In the genomic region with DNA sequence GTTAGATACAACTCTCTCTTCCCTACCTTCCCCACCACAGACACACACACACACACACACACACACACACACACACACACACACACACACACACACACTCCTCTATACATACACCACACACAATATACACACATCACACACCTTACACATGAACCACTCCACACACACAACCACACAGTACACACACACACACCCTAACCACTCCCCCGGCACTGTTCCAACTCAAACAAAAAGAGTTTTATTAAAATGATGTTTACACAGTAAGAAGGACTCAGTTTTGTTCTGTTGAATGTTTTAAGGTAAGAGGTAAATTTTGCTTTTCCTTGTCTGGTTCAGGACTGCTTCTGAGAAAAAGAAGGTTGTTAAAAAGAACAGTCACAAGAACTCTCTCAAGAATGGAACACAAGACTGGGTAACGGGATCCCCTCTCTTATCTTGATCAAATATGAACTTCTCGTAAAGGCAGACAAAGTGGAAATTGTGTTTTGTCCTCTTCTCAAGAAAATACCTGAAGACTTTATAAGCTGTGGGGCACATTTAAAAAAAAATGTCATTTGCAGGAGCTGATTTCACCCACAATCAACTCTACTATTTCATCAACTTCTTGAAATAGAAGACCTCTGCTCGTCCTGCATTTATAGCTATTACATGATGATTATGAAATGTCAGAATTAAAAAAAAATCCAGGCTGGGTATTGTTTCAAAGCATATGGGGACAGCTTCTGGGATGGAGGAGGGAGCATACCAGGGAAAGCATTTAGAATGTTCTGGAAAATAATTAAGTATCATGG, we compare ENCODE assay signal across 14 mouse cellular contexts. TPM values are rescaled to one million over a fixed set of nuclear protein-coding genes. Genes with fewer than 3 reads are reported as not detected.
A peak's percentile ranks its signal among the peaks of the same experiment; 100 is the strongest.
DNase-seq lines count a peak whose midpoint lies in the region; ATAC-seq and TF ChIP-seq lines count a peak whose summit lies in the region.
"Had no signal": no experiment of that assay in that cellular context is flagged by ENCODE, and none has a peak within 500 bp of the region (broad histone marks: within the 10 kb centered on the region; RNA-seq: fewer than 3 reads in every experiment).

No protein-coding gene starts in this region.

- no peak for TF ChIP-seq POLR2A in myocyte (IDR thresholded peaks at IDR 0.05; ENCODE audit: insufficient read length, low read depth)

- DNase-seq in kidney, postnatal 0 days (ENCODE audit: low spot score), result no peak
- no peak for DNase-seq in kidney, adult 8-10 months
- no peak for DNase-seq in cerebellum, postnatal 4 days (ENCODE audit: low spot score in 2 of 2)
- DNase-seq: cerebellum, postnatal 10 days; forebrain, postnatal 0 days; right cerebral cortex, postnatal 14 days had no signal

- no peaks in the 10 kb centered on the region for H3K27me3 ChIP-seq in kidney, postnatal 0 days (ENCODE audit: insufficient read depth, low read length)
- H3K27me3 ChIP-seq in myocyte (ENCODE audit: control insufficient read depth, insufficient read depth, insufficient read length), result no peaks in the 10 kb centered on the region
- no peaks in the 10 kb centered on the region for H3K27me3 ChIP-seq in midbrain, embryonic 13.5 days
- H3K27me3 ChIP-seq: embryonic facial prominence, embryonic 13.5 days; limb, embryonic 13.5 days; neural tube, embryonic 15.5 days had no signal

- H3K36me3 ChIP-seq in kidney, postnatal 0 days (ENCODE audit: insufficient read depth, low read length), result peaks cover 4% of the 10 kb centered on the region; the same call in 1 of the 2 replicates
- peaks cover 2% of the 10 kb centered on the region for H3K36me3 ChIP-seq in myocyte (ENCODE audit: control insufficient read depth, insufficient read depth)
- H3K36me3 ChIP-seq in midbrain, embryonic 13.5 days, result peaks cover 4% of the 10 kb centered on the region

- H3K27ac ChIP-seq in kidney, postnatal 0 days, result peak overlapping the region; percentile 78
- H3K27ac ChIP-seq in midbrain, embryonic 13.5 days, result no peak overlapping the region
- H3K27ac ChIP-seq: neural tube, embryonic 15.5 days had no signal

- WGBS in kidney, postnatal 0 days, result 61% methylated on average over 4 of the region's 4 CpGs
- WGBS in midbrain, embryonic 13.5 days, result 85% methylated on average over 4 of the region's 4 CpGs

- peaks cover 5% of the 10 kb centered on the region; the same call in 1 of the 2 replicates for H3K4me1 ChIP-seq in kidney, postnatal 0 days (replicated peaks; ENCODE audit: insufficient read depth, low read length)
- H3K4me1 ChIP-seq in midbrain, embryonic 13.5 days (replicated peaks), result peaks cover 15% of the 10 kb centered on the region

- H3K4me2 ChIP-seq in kidney, postnatal 0 days (ENCODE audit: low read length), result no peak overlapping the region
- peak overlapping the region; percentile 72 for H3K4me2 ChIP-seq in myocyte (ENCODE audit: low read depth)
- no peak overlapping the region for H3K4me2 ChIP-seq in midbrain, embryonic 13.5 days (replicated peaks)
- H3K4me2 ChIP-seq: embryonic facial prominence, embryonic 13.5 days; neural tube, embryonic 15.5 days had no signal

- no peak for TF ChIP-seq CTCF in kidney, postnatal 0 days (IDR thresholded peaks at IDR 0.05; ENCODE audit: low read depth)

- ATAC-seq in kidney, postnatal 0 days (replicated peaks; ENCODE audit: low FRiP score, low read depth), result no peak
- ATAC-seq in CD4-positive, CD25-positive, alpha-beta regulatory T cell, adult 4 months, result peak; percentile 42
- ATAC-seq in granulocyte monocyte progenitor cell, adult 5-6 weeks (replicated peaks; ENCODE audit: poor library complexity, severe bottlenecking), result 0 out of 2 replicates have a peak, but pooled peaks have one; percentile 10
- no peak for ATAC-seq in midbrain, embryonic 13.5 days
- ATAC-seq: forebrain, postnatal 0 days had no signal

- H3K9ac ChIP-seq in kidney, postnatal 0 days (ENCODE audit: low read depth, low read length), result no peak overlapping the region
- no peak overlapping the region for H3K9ac ChIP-seq in midbrain, embryonic 13.5 days (replicated peaks)
- H3K9ac ChIP-seq: embryonic facial prominence, embryonic 13.5 days; forebrain, postnatal 0 days; limb, embryonic 13.5 days; neural tube, embryonic 15.5 days had no signal

- no peak overlapping the region for H3K4me3 ChIP-seq in kidney, postnatal 0 days (replicated peaks; ENCODE audit: low read depth, low read length)
- H3K4me3 ChIP-seq in myocyte, result no peak overlapping the region
- H3K4me3 ChIP-seq in midbrain, embryonic 13.5 days (replicated peaks), result no peak overlapping the region
- H3K4me3 ChIP-seq: embryonic facial prominence, embryonic 13.5 days; limb, embryonic 13.5 days; midbrain, embryonic 10.5 days; neural tube, embryonic 15.5 days had no signal

- no peak overlapping the region for H3ac ChIP-seq in myocyte (ENCODE audit: control insufficient read depth, insufficient read length)

- H3K9me3 ChIP-seq in kidney, postnatal 0 days (replicated peaks; ENCODE audit: low read length), result no peaks in the 10 kb centered on the region
- H3K9me3 ChIP-seq in midbrain, embryonic 13.5 days, result no peaks in the 10 kb centered on the region
- H3K9me3 ChIP-seq: embryonic facial prominence, embryonic 13.5 days; limb, embryonic 13.5 days; midbrain, embryonic 10.5 days; neural tube, embryonic 15.5 days had no signal

- peaks cover 28% of the 10 kb centered on the region for H3K79me2 ChIP-seq in myocyte (ENCODE audit: control insufficient read depth, insufficient read depth)

TF ChIP-seq in myocyte, 11 proteins besides CTCF, POLR2A, EP300 and RAD21:
- TF ChIP-seq MYOG (IDR thresholded peaks at IDR 0.05; ENCODE audit: control insufficient read depth in 1 of 3, insufficient read depth in 1 of 3, insufficient read length in 2 of 3, low read depth in 2 of 3), result no peak
- peak; percentile 34; the same call in 1 of the 2 replicates for TF ChIP-seq CEBPB (IDR thresholded peaks at IDR 0.05; ENCODE audit: insufficient read depth, poor library complexity, severe bottlenecking)
- TF ChIP-seq E2F4 (IDR thresholded peaks at IDR 0.05; ENCODE audit: insufficient read depth), result no peak

RNA-seq across cellular contexts. Expression of a gene that starts 30.9 kb away (rescaled TPM):
- 30.3 and 31.1 TPM in 2 replicates for polyA plus RNA-seq in kidney, postnatal 0 days (2015; fragmentation: Nextera tagmentation; extraction: Ambion mirVana)
- polyA plus RNA-seq in CD4-positive, CD25-positive, alpha-beta regulatory T cell, adult 4 months (2017; shearing (Covaris generic)), result 10 to 100 TPM; 63.9 to 78.6 TPM
- 28.4 and 33.7 TPM in 2 replicates for total RNA-seq in granulocyte monocyte progenitor cell, adult 5-6 weeks (2014; fragmentation: Nextera tagmentation)
- 14.1 and 14.8 TPM in 2 replicates for total RNA-seq in granulocyte monocyte progenitor cell, adult 5-6 weeks (2017)
- 7.7 TPM for polyA plus RNA-seq in myocyte (2012; fragmentation: generic; extraction: Trizol)
- 18.0 and 20.5 TPM in 2 replicates for polyA plus RNA-seq in midbrain, embryonic 13.5 days (2015; fragmentation: Nextera tagmentation; extraction: Ambion mirVana)

Comparison
In these comparisons a context has a peak if more than half of its experiments do, and no peak if none do; other contexts are left out.
1. ATAC-seq: peak in CD4-positive, CD25-positive, alpha-beta regulatory T cell, adult 4 months (single experiment) and granulocyte monocyte progenitor cell, adult 5-6 weeks (single experiment); none in kidney, postnatal 0 days (single experiment) and midbrain, embryonic 13.5 days (single experiment).